Mouse (Mus musculus) intestine, embryonic 14.5 days (tissue): Measurements from ENCODE around the gene BC051142. TPM values are rescaled to one million over a fixed set of nuclear protein-coding genes. Genes with fewer than 3 reads are reported as not detected.

Experiments used
- ATAC-seq: fragments of 200-750 bp; cut with Nextera tagmentation; replicated peaks from 2 replicates; pipeline ENCODE4 v1.8.0; 2017; ENCODE audit warnings: low read depth, moderate number of reproducible peaks, moderate TSS enrichment, moderate library complexity; ENCODE audit not compliant: low FRiP score, low TSS enrichment
- DNase-seq: peaks from one replicate; pipeline ENCODE4 v3.0.0-alpha.2; 2018; ENCODE audit warnings: low spot score
- H3K27ac ChIP-seq: fragments of 300-500 bp; sonication (generic); 2 replicates; pipeline ENCODE4 v1.5.1; 2014; ENCODE audit warnings: low read depth, mild to moderate bottlenecking, control low read depth
- H3K27me3 ChIP-seq: fragments of 300-500 bp; sonication (generic); replicated peaks from 2 replicates; pipeline ENCODE4 v1.6.1; 2014; ENCODE audit warnings: low read length, control low read depth; ENCODE audit not compliant: control insufficient read depth, insufficient read depth
- H3K36me3 ChIP-seq: fragments of 300-500 bp; sonication (generic); 2 replicates; pipeline ENCODE4 v1.6.1; 2014; ENCODE audit warnings: low read length, control low read depth; ENCODE audit not compliant: control insufficient read depth, insufficient read depth
- H3K4me1 ChIP-seq: fragments of 300-500 bp; sonication (generic); replicated peaks from 2 replicates; pipeline ENCODE4 v1.6.1; 2014; ENCODE audit warnings: low read length, control low read depth, mixed read lengths; ENCODE audit not compliant: control insufficient read depth, insufficient read depth
- H3K4me2 ChIP-seq: fragments of 300-500 bp; sonication (generic); 2 replicates; pipeline ENCODE4 v1.6.1; 2014; ENCODE audit warnings: low read length
- H3K4me3 ChIP-seq: fragments of 300-500 bp; sonication (generic); 2 replicates; pipeline ENCODE4 v1.5.1; 2014; ENCODE audit warnings: low read depth, low read length, control low read depth, mixed read lengths
- H3K9ac ChIP-seq: fragments of 300-500 bp; sonication (generic); 2 replicates; pipeline ENCODE4 v1.6.1; 2014; ENCODE audit warnings: mild to moderate bottlenecking, low read length
- H3K9me3 ChIP-seq: fragments of 300-500 bp; sonication (generic); 2 replicates; pipeline ENCODE4 v1.6.1; 2016; ENCODE audit warnings: low read length, control low read depth; ENCODE audit not compliant: control insufficient read depth
- WGBS: fragments of 180-500 bp; shearing (Covaris S2); extraction: QIAGEN DNeasy Blood & Tissue Kit; methylation state at CpG from one replicate; pipeline ENCODE4 v1.1.7; 2014; 5-methylcytosine and 5-hydroxymethylcytosine counted together
- polyA plus RNA-seq: library from polyadenylated mRNA; unstranded; fragments of >200 nt; fragmentation: Nextera tagmentation; extraction: Ambion mirVana; gene quantifications from 2 replicates; pipeline ENCODE4 v1.2.1, GENCODE M21; 2014

The BC051142 gene
- polyA plus RNA-seq, 1 experiment from 2014 or later, result 0.51 TPM

GRCm38 (mm10) chr17:34373055-34373709, 25.4 kb upstream of the BC051142 start:
- no peaks in the 10 kb centered on the region for H3K36me3 ChIP-seq
- H3K4me2 ChIP-seq, result no peak overlapping the region
- H3K27me3 ChIP-seq, result no peaks in the 10 kb centered on the region
- H3K4me3 ChIP-seq, result no peak overlapping the region
- H3K4me1 ChIP-seq, result no peaks in the 10 kb centered on the region
- WGBS, result 61% methylated on average over 6 of the region's 6 CpGs
- ATAC-seq (peak; percentile 79), DNase-seq (no peak)
- H3K9ac ChIP-seq, result no peak overlapping the region
- H3K27ac ChIP-seq, result no peak overlapping the region
- no peaks in the 10 kb centered on the region for H3K9me3 ChIP-seq

GRCm38 (mm10) chr17:34376847-34377246, 21.8 kb upstream of the BC051142 start, which contains the start of gene Btnl1:
TSS of gene Btnl1 (plus strand) at chr17:34377132.
- ATAC-seq (no peak), DNase-seq (no peak)
- H3K36me3 ChIP-seq, result no peaks in the 10 kb centered on the region
- H3K4me1 ChIP-seq, result no peaks in the 10 kb centered on the region
- no peak within 1 kb of the TSS for H3K4me3 ChIP-seq
- H3K4me2 ChIP-seq, result no peak within 1 kb of the TSS
- H3K9me3 ChIP-seq, result no peaks in the 10 kb centered on the region
- no peak within 1 kb of the TSS for H3K9ac ChIP-seq
- no peak within 1 kb of the TSS for H3K27ac ChIP-seq
- H3K27me3 ChIP-seq, result no peaks in the 10 kb centered on the region
- WGBS, result 78% methylated on average over 2 of the region's 2 CpGs

- Histone ChIP-seq H3K9me3 (no peaks in the 10 kb centered on the region), H3K4me1 (no peaks in the 10 kb centered on the region), H3K9ac (no peak overlapping the region), H3K36me3 (no peaks in the 10 kb centered on the region), H3K27ac (no peak overlapping the region), H3K4me3 (no peak overlapping the region), H3K4me2 (no peak overlapping the region), H3K27me3 (no peaks in the 10 kb centered on the region)
- 60% methylated on average over 6 of the region's 6 CpGs for WGBS
- DNase-seq, result no peak
- no peak for ATAC-seq
Measured at GRCm38 (mm10) chr17:34377450-34378209, 21.0 kb upstream of the BC051142 start.

GRCm38 (mm10) chr17:34378716-34379115, 19.9 kb upstream of the BC051142 start:
- 70% methylated on average over 2 of the region's 2 CpGs for WGBS
- Histone ChIP-seq H3K4me2 (no peak overlapping the region), H3K4me3 (no peak overlapping the region), H3K9me3 (no peaks in the 10 kb centered on the region), H3K27ac (no peak overlapping the region), H3K36me3 (no peaks in the 10 kb centered on the region), H3K4me1 (no peaks in the 10 kb centered on the region), H3K27me3 (no peaks in the 10 kb centered on the region), H3K9ac (no peak overlapping the region)
- DNase-seq, result no peak
- ATAC-seq, result no peak

- H3K9ac ChIP-seq, result no peak overlapping the region
- no peaks in the 10 kb centered on the region for H3K27me3 ChIP-seq
- no peaks in the 10 kb centered on the region for H3K4me1 ChIP-seq
- H3K4me2 ChIP-seq, result no peak overlapping the region
- H3K36me3 ChIP-seq, result no peaks in the 10 kb centered on the region
- DNase-seq (no peak), ATAC-seq (no peak)
- H3K27ac ChIP-seq, result no peak overlapping the region
- no peak overlapping the region for H3K4me3 ChIP-seq
- H3K9me3 ChIP-seq, result no peaks in the 10 kb centered on the region
- WGBS, result 77% methylated on average over 7 of the region's 7 CpGs
Measured at GRCm38 (mm10) chr17:34379451-34379850, 19.2 kb upstream of the BC051142 start.

GRCm38 (mm10) chr17:34381876-34382275, 16.7 kb upstream of the BC051142 start:
- Histone ChIP-seq H3K4me3 (no peak overlapping the region), H3K9me3 (no peaks in the 10 kb centered on the region), H3K4me2 (no peak overlapping the region), H3K27ac (no peak overlapping the region), H3K27me3 (no peaks in the 10 kb centered on the region), H3K36me3 (no peaks in the 10 kb centered on the region), H3K4me1 (no peaks in the 10 kb centered on the region), H3K9ac (no peak overlapping the region)
- WGBS, result 71% methylated on average over 11 of the region's 11 CpGs
- no peak for DNase-seq
- ATAC-seq, result no peak

GRCm38 (mm10) chr17:34383212-34383611, 15.4 kb upstream of the BC051142 start:
- Histone ChIP-seq H3K4me2 (no peak overlapping the region), H3K27me3 (no peaks in the 10 kb centered on the region), H3K4me3 (no peak overlapping the region), H3K4me1 (no peaks in the 10 kb centered on the region), H3K27ac (no peak overlapping the region), H3K9ac (no peak overlapping the region), H3K9me3 (no peaks in the 10 kb centered on the region), H3K36me3 (no peaks in the 10 kb centered on the region)
- ATAC-seq (no peak), DNase-seq (no peak)
- 72% methylated on average over 7 of the region's 7 CpGs for WGBS

GRCm38 (mm10) chr17:34384699-34385098, 13.9 kb upstream of the BC051142 start:
- Histone ChIP-seq H3K27ac (no peak overlapping the region), H3K27me3 (no peaks in the 10 kb centered on the region), H3K9ac (no peak overlapping the region), H3K4me3 (no peak overlapping the region), H3K4me2 (no peak overlapping the region), H3K4me1 (no peaks in the 10 kb centered on the region), H3K9me3 (no peaks in the 10 kb centered on the region), H3K36me3 (no peaks in the 10 kb centered on the region)
- 72% methylated on average over 3 of the region's 3 CpGs for WGBS
- DNase-seq (no peak), ATAC-seq (no peak)

- no peak overlapping the region for H3K4me2 ChIP-seq
- WGBS, result 76% methylated on average over 2 of the region's 2 CpGs
- no peaks in the 10 kb centered on the region for H3K4me1 ChIP-seq
- H3K9me3 ChIP-seq, result no peaks in the 10 kb centered on the region
- H3K27ac ChIP-seq, result no peak overlapping the region
- H3K9ac ChIP-seq, result no peak overlapping the region
- ATAC-seq, result no peak
- DNase-seq, result no peak
- H3K4me3 ChIP-seq, result no peak overlapping the region
- H3K27me3 ChIP-seq, result peaks cover 5% of the 10 kb centered on the region; the same call in 1 of the 2 replicates
- H3K36me3 ChIP-seq, result no peaks in the 10 kb centered on the region
Measured at GRCm38 (mm10) chr17:34386656-34387055, 12.0 kb upstream of the BC051142 start.
